8 mouse cellular contexts compared by ENCODE assay signal in the genomic region with DNA sequence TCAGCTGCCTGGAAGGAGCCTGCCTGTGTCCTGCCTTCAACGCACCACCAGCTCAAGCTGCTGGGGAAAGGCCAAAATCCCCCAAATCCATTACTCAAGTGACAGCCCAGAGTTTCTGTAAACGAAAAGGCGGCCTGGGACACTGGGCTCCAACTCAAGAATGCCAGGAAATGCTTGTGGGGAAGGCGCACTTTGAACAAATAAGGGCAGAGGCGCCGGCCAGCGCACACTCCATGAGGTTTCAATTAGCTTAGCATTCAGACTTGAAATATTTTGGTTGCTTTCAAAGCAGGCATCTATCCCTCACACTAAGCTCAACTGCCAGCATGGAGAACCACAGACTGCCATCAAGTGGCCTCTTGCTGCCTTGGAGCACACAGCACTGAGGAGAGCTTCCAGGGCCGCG. TPM values are rescaled to one million over a fixed set of nuclear protein-coding genes. Genes with fewer than 3 reads are reported as not detected.
DNase-seq lines count a peak whose midpoint lies in the region; ATAC-seq and TF ChIP-seq lines count a peak whose summit lies in the region.

No protein-coding gene starts in this region.

- peak overlapping the region; percentile 46 for H3K4me2 ChIP-seq in intestine, postnatal 0 days (replicated peaks; ENCODE audit: low read depth)
- no peak overlapping the region for H3K4me2 ChIP-seq in liver, postnatal 0 days (ENCODE audit: low read depth, low read length)
- H3K4me2 ChIP-seq in stomach, embryonic 15.5 days: peak overlapping the region; percentile 27

- no peak for ATAC-seq in intestine, postnatal 0 days
- no peak for ATAC-seq in liver, postnatal 0 days
- ATAC-seq in stomach, embryonic 15.5 days (ENCODE audit: insufficient read depth, low FRiP score, low read depth): peak; percentile 19; the same call in 1 of the 2 replicates
- ATAC-seq in erythroblast, adult 5-6 weeks (replicated peaks; ENCODE audit: low FRiP score, poor library complexity, severe bottlenecking): no peak

- H3K4me1 ChIP-seq in intestine, postnatal 0 days (replicated peaks; ENCODE audit: control insufficient read depth, insufficient read depth, low read length): peaks cover 40% of the 10 kb centered on the region
- H3K4me1 ChIP-seq in liver, postnatal 0 days (ENCODE audit: insufficient read depth): peaks cover 41% of the 10 kb centered on the region
- peaks cover 77% of the 10 kb centered on the region for H3K4me1 ChIP-seq in stomach, embryonic 15.5 days

- TF ChIP-seq EP300 in liver, postnatal 0 days (IDR thresholded peaks at IDR 0.05; ENCODE audit: low read depth): no peak

- H3K9ac ChIP-seq in intestine, postnatal 0 days (ENCODE audit: low read depth, low read length): peak overlapping the region; percentile 37; the same call in 1 of the 2 replicates
- no peak overlapping the region; the same call in 1 of the 2 replicates for H3K9ac ChIP-seq in liver, postnatal 0 days (replicated peaks)
- H3K9ac ChIP-seq in stomach, embryonic 15.5 days: no peak overlapping the region

- DNase-seq in ovary, postnatal 14 days (ENCODE audit: low spot score): peak; percentile 48
- no peak for DNase-seq in ovary, postnatal 36 days (ENCODE audit: low spot score)
- peak; percentile 61 for DNase-seq in gastrocnemius, postnatal 25 days
- no peak for DNase-seq in liver, postnatal 0 days
- no peak for DNase-seq in right cerebral cortex, postnatal 4 days

- TF ChIP-seq CTCF in intestine, postnatal 0 days (IDR thresholded peaks at IDR 0.05; ENCODE audit: low read depth): peak; percentile 57
- peak; percentile 12; the same call in 1 of the 2 replicates for TF ChIP-seq CTCF in liver, postnatal 0 days (IDR thresholded peaks at IDR 0.05; ENCODE audit: low read depth)

- H3K9me3 ChIP-seq in intestine, postnatal 0 days (ENCODE audit: control insufficient read depth): no peaks in the 10 kb centered on the region
- H3K9me3 ChIP-seq in liver, postnatal 0 days (ENCODE audit: low read length): no peaks in the 10 kb centered on the region
- no peaks in the 10 kb centered on the region for H3K9me3 ChIP-seq in stomach, embryonic 15.5 days

- no peak overlapping the region for H3K4me3 ChIP-seq in intestine, postnatal 0 days (ENCODE audit: low read depth, low read length)
- H3K4me3 ChIP-seq in liver, postnatal 0 days (ENCODE audit: low read depth, low read length): no peak overlapping the region
- no peak overlapping the region for H3K4me3 ChIP-seq in stomach, embryonic 15.5 days (replicated peaks)

- H3K36me3 ChIP-seq in intestine, postnatal 0 days (ENCODE audit: control insufficient read depth, insufficient read depth): peaks cover 67% of the 10 kb centered on the region
- H3K36me3 ChIP-seq in liver, postnatal 0 days (replicated peaks; ENCODE audit: insufficient read depth, low read length): peaks cover 59% of the 10 kb centered on the region
- peaks cover 51% of the 10 kb centered on the region for H3K36me3 ChIP-seq in stomach, embryonic 15.5 days

- peak overlapping the region; percentile 93 for H3K27ac ChIP-seq in intestine, postnatal 0 days (ENCODE audit: low read depth, low read length)
- peak overlapping the region; percentile 56; the same call in 1 of the 2 replicates for H3K27ac ChIP-seq in liver, postnatal 0 days (ENCODE audit: low read depth)
- peak overlapping the region; percentile 96 for H3K27ac ChIP-seq in stomach, embryonic 15.5 days

- 42% methylated on average over 9 of the region's 9 CpGs for WGBS in intestine, postnatal 0 days
- 52% methylated on average over 9 of the region's 9 CpGs for WGBS in liver, postnatal 0 days (ENCODE audit: insufficient replicate concordance)
- 34% methylated on average over 9 of the region's 9 CpGs for WGBS in stomach, embryonic 15.5 days

- H3K27me3 ChIP-seq in intestine, postnatal 0 days (replicated peaks; ENCODE audit: control insufficient read depth, insufficient read depth, low read length): no peaks in the 10 kb centered on the region
- no peaks in the 10 kb centered on the region for H3K27me3 ChIP-seq in liver, postnatal 0 days (ENCODE audit: insufficient read depth, low read length)
- no peaks in the 10 kb centered on the region for H3K27me3 ChIP-seq in stomach, embryonic 15.5 days (replicated peaks)

RNA-seq across cellular contexts. Expression of a gene that starts 9.9 kb away (rescaled TPM):
- 10 to 100 TPM; 18.7 to 23.6 TPM for total RNA-seq in gastrocnemius, postnatal 25 days (2021)
- 112 and 118 TPM in 2 replicates for polyA plus RNA-seq in intestine, postnatal 0 days (2015; fragmentation: Nextera tagmentation; extraction: Ambion mirVana)
- polyA plus RNA-seq in liver, postnatal 0 days (2015; fragmentation: Nextera tagmentation; extraction: Ambion mirVana): 16.4 and 17.4 TPM in 2 replicates
- 122 and 124 TPM in 2 replicates for polyA plus RNA-seq in stomach, embryonic 15.5 days (2015; fragmentation: Nextera tagmentation; extraction: Ambion mirVana)
- total RNA-seq in erythroblast, adult 5-6 weeks (2015; ENCODE audit: low replicate concordance): 5.2 and 7.3 TPM in 2 replicates
- total RNA-seq in erythroblast, adult 5-6 weeks (2017; ENCODE audit: low replicate concordance): 10.6 and 15.4 TPM in 2 replicates

RNA-seq across cellular contexts. Expression of a gene that starts 10.0 kb away (rescaled TPM):
- total RNA-seq in gastrocnemius, postnatal 25 days (2021): 100 to 1,000 TPM; 103 to 107 TPM
- polyA plus RNA-seq in intestine, postnatal 0 days (2015; fragmentation: Nextera tagmentation; extraction: Ambion mirVana): 23.0 and 24.8 TPM in 2 replicates
- 11.1 and 11.3 TPM in 2 replicates for polyA plus RNA-seq in liver, postnatal 0 days (2015; fragmentation: Nextera tagmentation; extraction: Ambion mirVana)
- 36.1 and 37.9 TPM in 2 replicates for polyA plus RNA-seq in stomach, embryonic 15.5 days (2015; fragmentation: Nextera tagmentation; extraction: Ambion mirVana)
- 17.3 and 30.9 TPM in 2 replicates for total RNA-seq in erythroblast, adult 5-6 weeks (2015; ENCODE audit: low replicate concordance)
- 17.6 and 25.5 TPM in 2 replicates for total RNA-seq in erythroblast, adult 5-6 weeks (2017; ENCODE audit: low replicate concordance)

Comparison
In these comparisons a context has a peak if more than half of its experiments do, and no peak if none do; other contexts are left out.
1. DNase-seq: peak in ovary, postnatal 14 days (single experiment) and gastrocnemius, postnatal 25 days (single experiment); none in ovary, postnatal 36 days (single experiment), liver, postnatal 0 days (single experiment) and right cerebral cortex, postnatal 4 days (single experiment).
2. Peak in every context shown above with its lines, with median percentiles within 50 percentile points of each other: H3K27ac ChIP-seq.